In genomic region chr17:74073067-74073466, GRCm38 (mm10) we compare ENCODE assay signal across 25 mouse cellular contexts. TPM values are rescaled to one million over a fixed set of nuclear protein-coding genes. Genes with fewer than 3 reads are reported as not detected.
"Had no signal": no experiment of that assay in that cellular context is flagged by ENCODE, and none has a peak within 500 bp of the region (broad histone marks: within the 10 kb centered on the region; RNA-seq: fewer than 3 reads in every experiment).

No protein-coding gene starts in this region.

RNA-seq across cellular contexts. Expression of gene Srd5a2, which starts 25.4 kb away (rescaled TPM):
- total RNA-seq: left cerebral cortex, postnatal 14 days; left cerebral cortex, postnatal 25 days; left cerebral cortex, postnatal 4 days; megakaryocyte progenitor cell, adult 5-6 weeks; megakaryocyte, adult 5-6 weeks; megakaryocyte-erythroid progenitor cell, adult 5-6 weeks; midbrain, postnatal 0 days; monocyte, adult 5-6 weeks had no signal
- polyA plus RNA-seq: liver, embryonic 11.5 days; liver, embryonic 12.5 days; liver, embryonic 13.5 days; liver, postnatal 0 days; lung, adult 2 months; lung, embryonic 14.5 days; lung, embryonic 15.5 days; lung, embryonic 16.5 days; lung, postnatal 0 days; macrophage; midbrain, embryonic 10.5 days; midbrain, embryonic 11.5 days; midbrain, embryonic 12.5 days; midbrain, embryonic 13.5 days; midbrain, embryonic 14.5 days; midbrain, embryonic 16.5 days; midbrain, postnatal 0 days; myocyte had no signal
